Mouse (Mus musculus) hindbrain, embryonic 15.5 days (tissue): ENCODE data around the gene Klrc3. TPM values are rescaled to one million over a fixed set of nuclear protein-coding genes. Genes with fewer than 3 reads are reported as not detected.

ENCODE experiments used
- microRNA-seq: library from miRNA; unstranded; fragments of <30 nt; microRNA quantifications from one replicate; pipeline ENCODE4, GENCODE M21; 2016
- polyA plus RNA-seq: library from polyadenylated mRNA; unstranded; fragments of >200 nt; fragmentation: Nextera tagmentation; extraction: Ambion mirVana; gene quantifications from 2 replicates; pipeline ENCODE4 v1.2.1, GENCODE M21; 2015

Klrc3 gene
- polyA plus RNA-seq, 1 experiment from 2014 or later = not detected

Small RNAs within 50 kb of the gene (microRNA-seq; reads per million reads assigned to microRNA genes)
- not detected for gene Mir680-1

Other genes with a start within 250 kb of the Klrc3 start
- 1.0 and 1.2 TPM in 2 replicates for gene Clec1b, start 246.0 kb downstream of the Klrc3 start, polyA plus RNA-seq
- 0.13 and 0.16 TPM in 2 replicates for gene Clec9a, start 234.5 kb downstream of the Klrc3 start, polyA plus RNA-seq
- 1.9 and 2.2 TPM in 2 replicates for gene Clec1a, start 191.3 kb downstream of the Klrc3 start, polyA plus RNA-seq
- not detected in 2 replicates for gene Olr1, start 136.2 kb downstream of the Klrc3 start, polyA plus RNA-seq
- gene Tmem52b, start 130.8 kb downstream of the Klrc3 start, polyA plus RNA-seq = not detected in 2 replicates
- gene Gabarapl1, start 110.2 kb downstream of the Klrc3 start, polyA plus RNA-seq = 209 and 213 TPM in 2 replicates
- gene Klre1, start 65.4 kb downstream of the Klrc3 start, polyA plus RNA-seq = 0.16 TPM in 1 of 2 replicates, not detected in the other
- not detected in 2 replicates for gene Klrd1, start 51.6 kb downstream of the Klrc3 start, polyA plus RNA-seq
- gene Klrk1, start 19.5 kb downstream of the Klrc3 start, polyA plus RNA-seq = 0.30 and 0.42 TPM in 2 replicates
- not detected in 2 replicates for gene Klrc2, start 17.4 kb upstream of the Klrc3 start, polyA plus RNA-seq
- not detected in 2 replicates for gene Klrc1, start 35.6 kb upstream of the Klrc3 start, polyA plus RNA-seq
- gene Klri1, start 73.8 kb upstream of the Klrc3 start, polyA plus RNA-seq = 0.20 and 0.31 TPM in 2 replicates
- gene Klri2, start 97.1 kb upstream of the Klrc3 start, polyA plus RNA-seq = not detected in 2 replicates
- gene Gm156, start 140.9 kb upstream of the Klrc3 start, polyA plus RNA-seq = not detected in 2 replicates
- not detected in 2 replicates for gene Gm17631, start 219.3 kb upstream of the Klrc3 start, polyA plus RNA-seq
- gene Klra17, start 233.3 kb upstream of the Klrc3 start, polyA plus RNA-seq = not detected in 2 replicates